In the genomic region with DNA sequence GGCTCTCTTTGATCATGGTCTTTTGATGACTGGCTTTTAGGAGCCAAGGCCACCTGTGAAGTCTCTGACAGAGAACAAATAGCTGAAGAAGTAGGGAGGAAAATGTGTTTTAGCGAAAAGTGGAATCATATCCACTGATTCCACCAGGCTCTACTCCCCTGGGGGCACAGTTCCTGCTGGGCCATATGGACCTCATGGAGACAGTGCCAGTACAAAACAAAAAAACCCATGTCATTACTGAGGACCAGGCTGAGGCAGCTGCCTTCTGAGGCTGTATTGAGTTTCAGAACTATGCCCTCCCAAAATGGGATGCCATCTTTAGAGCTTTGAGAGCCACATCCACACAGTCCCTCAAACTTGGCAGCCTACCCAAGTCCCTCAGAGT, we compare ENCODE assay signal across 10 mouse cellular contexts.
A peak's percentile ranks its signal among the peaks of the same experiment; 100 is the strongest.
DNase-seq lines count a peak whose midpoint lies in the region; ATAC-seq and TF ChIP-seq lines count a peak whose summit lies in the region.
"Had no signal": no experiment of that assay in that cellular context is flagged by ENCODE, and none has a peak within 500 bp of the region (broad histone marks: within the 10 kb centered on the region; RNA-seq: fewer than 3 reads in every experiment).

No protein-coding gene starts in this region.

- H3K4me2 ChIP-seq in kidney, embryonic 16.5 days (replicated peaks; ENCODE audit: low read depth, low read length) = peak overlapping the region; percentile 46
- H3K4me2 ChIP-seq in embryonic facial prominence, embryonic 14.5 days (ENCODE audit: low read depth, low read length) = peak overlapping the region; percentile 31
- H3K4me2 ChIP-seq in hindbrain, embryonic 11.5 days (replicated peaks; ENCODE audit: low read depth, low read length) = no peak overlapping the region
- peak overlapping the region; percentile 34 for H3K4me2 ChIP-seq in midbrain, embryonic 12.5 days (replicated peaks)
- H3K4me2 ChIP-seq: liver, embryonic 15.5 days had no signal

- peaks cover 11% of the 10 kb centered on the region for H3K4me1 ChIP-seq in kidney, embryonic 16.5 days (ENCODE audit: insufficient read depth, low read length)
- H3K4me1 ChIP-seq in embryonic facial prominence, embryonic 14.5 days (ENCODE audit: control insufficient read depth, insufficient read depth, low read length) = peaks cover 3% of the 10 kb centered on the region; the same call in 1 of the 2 replicates
- no peaks in the 10 kb centered on the region for H3K4me1 ChIP-seq in hindbrain, embryonic 11.5 days (replicated peaks; ENCODE audit: control insufficient read depth, insufficient read depth, low read length)
- peaks cover 10% of the 10 kb centered on the region for H3K4me1 ChIP-seq in midbrain, embryonic 12.5 days
- H3K4me1 ChIP-seq in thymus, adult 2 months (replicated peaks; ENCODE audit: control insufficient read depth, insufficient read depth, low read length) = no peaks in the 10 kb centered on the region
- H3K4me1 ChIP-seq: liver, embryonic 15.5 days had no signal

- H3K36me3 ChIP-seq in kidney, embryonic 16.5 days (ENCODE audit: insufficient read depth, low read length) = no peaks in the 10 kb centered on the region
- no peaks in the 10 kb centered on the region for H3K36me3 ChIP-seq in embryonic facial prominence, embryonic 14.5 days (ENCODE audit: control insufficient read depth, insufficient read depth, low read length)
- H3K36me3 ChIP-seq in hindbrain, embryonic 11.5 days (ENCODE audit: control insufficient read depth, insufficient read depth, low read length) = no peaks in the 10 kb centered on the region
- no peaks in the 10 kb centered on the region for H3K36me3 ChIP-seq in midbrain, embryonic 12.5 days
- H3K36me3 ChIP-seq in thymus, adult 2 months (ENCODE audit: control insufficient read depth, insufficient read depth, low read length) = no peaks in the 10 kb centered on the region
- H3K36me3 ChIP-seq: G1E; liver, embryonic 15.5 days had no signal

- ATAC-seq in kidney, embryonic 16.5 days (ENCODE audit: low FRiP score, low TSS enrichment) = peak; percentile 51; the same call in 1 of the 2 replicates
- peak; percentile 57 for ATAC-seq in embryonic facial prominence, embryonic 14.5 days (ENCODE audit: low read depth)
- peak; percentile 6; the same call in 1 of the 2 replicates for ATAC-seq in hindbrain, embryonic 11.5 days (ENCODE audit: low FRiP score)
- no peak for ATAC-seq in midbrain, embryonic 12.5 days (ENCODE audit: low FRiP score, low read depth)

- WGBS in kidney, embryonic 16.5 days = 22% methylated on average over 1 of the region's 1 CpGs
- whole genome bisulfite sequencing in embryonic facial prominence, embryonic 14.5 days = 5% methylated on average over 1 of the region's 1 CpGs
- WGBS in hindbrain, embryonic 11.5 days = 0% methylated on average over 1 of the region's 1 CpGs
- 11% methylated on average over 1 of the region's 1 CpGs for WGBS in midbrain, embryonic 12.5 days
- WGBS in thymus, adult 2 months = 65% methylated on average over 1 of the region's 1 CpGs

- H3K9ac ChIP-seq in kidney, embryonic 16.5 days (replicated peaks; ENCODE audit: low read length) = no peak overlapping the region
- H3K9ac ChIP-seq in embryonic facial prominence, embryonic 14.5 days (ENCODE audit: low read depth, low read length) = no peak overlapping the region
- no peak overlapping the region for H3K9ac ChIP-seq in hindbrain, embryonic 11.5 days (ENCODE audit: low read depth, low read length)
- no peak overlapping the region for H3K9ac ChIP-seq in midbrain, embryonic 12.5 days (replicated peaks)
- H3K9ac ChIP-seq: liver, embryonic 15.5 days had no signal

- no peak overlapping the region for H3K27ac ChIP-seq in kidney, embryonic 16.5 days (ENCODE audit: low read length)
- H3K27ac ChIP-seq in embryonic facial prominence, embryonic 14.5 days (replicated peaks; ENCODE audit: low read depth, low read length) = no peak overlapping the region
- H3K27ac ChIP-seq in hindbrain, embryonic 11.5 days (ENCODE audit: low read depth, low read length) = no peak overlapping the region
- H3K27ac ChIP-seq in midbrain, embryonic 12.5 days (replicated peaks) = peak overlapping the region; percentile 2; the same call in 1 of the 2 replicates
- H3K27ac ChIP-seq in thymus, adult 2 months (ENCODE audit: control insufficient read depth, insufficient read depth, low read length) = no peak overlapping the region
- H3K27ac ChIP-seq: liver, embryonic 15.5 days had no signal

- TF ChIP-seq POLR2A in thymus, adult 2 months (IDR thresholded peaks at IDR 0.05; ENCODE audit: control insufficient read depth, extremely low read depth, insufficient read depth, low read length, poor library complexity) = no peak

- no peaks in the 10 kb centered on the region for H3K27me3 ChIP-seq in kidney, embryonic 16.5 days (ENCODE audit: insufficient read depth, low read length)
- H3K27me3 ChIP-seq in embryonic facial prominence, embryonic 14.5 days (replicated peaks; ENCODE audit: control insufficient read depth, insufficient read depth, low read length) = no peaks in the 10 kb centered on the region
- no peaks in the 10 kb centered on the region for H3K27me3 ChIP-seq in hindbrain, embryonic 11.5 days (ENCODE audit: control insufficient read depth, insufficient read depth, low read length)
- H3K27me3 ChIP-seq in midbrain, embryonic 12.5 days = no peaks in the 10 kb centered on the region; the same call in 1 of the 2 replicates
- no peaks in the 10 kb centered on the region for H3K27me3 ChIP-seq in thymus, adult 2 months (ENCODE audit: control insufficient read depth, insufficient read depth, low read length)
- H3K27me3 ChIP-seq: liver, embryonic 15.5 days had no signal

- TF ChIP-seq CTCF in thymus, adult 2 months (IDR thresholded peaks at IDR 0.05; ENCODE audit: borderline replicate concordance, control insufficient read depth, extremely low read depth, insufficient read depth, low read length, poor library complexity) = no peak

- no peak for DNase-seq in kidney, postnatal 4 days
- peak; percentile 60 for DNase-seq in embryonic facial prominence, embryonic 14.5 days (ENCODE audit: low spot score)
- DNase-seq in hindbrain, embryonic 11.5 days (ENCODE audit: low spot score) = no peak
- no peak for DNase-seq in thymus, adult 2 months
- DNase-seq in right cerebral cortex, adult 2 months (ENCODE audit: low spot score in 2 of 2) = no peak
- DNase-seq in urinary bladder, postnatal 4 days (ENCODE audit: low spot score in 2 of 2) = no peak

- no peaks in the 10 kb centered on the region for H3K9me3 ChIP-seq in kidney, embryonic 16.5 days (ENCODE audit: low read length)
- H3K9me3 ChIP-seq in embryonic facial prominence, embryonic 14.5 days (ENCODE audit: control insufficient read depth, low read length) = no peaks in the 10 kb centered on the region
- no peaks in the 10 kb centered on the region for H3K9me3 ChIP-seq in hindbrain, embryonic 11.5 days (ENCODE audit: control insufficient read depth, low read length)
- no peaks in the 10 kb centered on the region for H3K9me3 ChIP-seq in midbrain, embryonic 12.5 days
- H3K9me3 ChIP-seq: G1E; liver, embryonic 15.5 days had no signal

- H3K4me3 ChIP-seq in kidney, embryonic 16.5 days (ENCODE audit: low read length) = peak overlapping the region; percentile 25; the same call in 1 of the 2 replicates
- H3K4me3 ChIP-seq in embryonic facial prominence, embryonic 14.5 days (ENCODE audit: low read depth, low read length) = no peak overlapping the region
- H3K4me3 ChIP-seq in hindbrain, embryonic 11.5 days (ENCODE audit: low read depth, low read length) = no peak overlapping the region
- no peak overlapping the region for H3K4me3 ChIP-seq in midbrain, embryonic 12.5 days
- H3K4me3 ChIP-seq in thymus, adult 2 months (ENCODE audit: control insufficient read depth, insufficient read depth, low read length) = no peak overlapping the region
- H3K4me3 ChIP-seq: liver, embryonic 15.5 days had no signal
